Mouse (Mus musculus): ENCODE results near the gene Elmo2.

Gene Elmo2

DNA sequence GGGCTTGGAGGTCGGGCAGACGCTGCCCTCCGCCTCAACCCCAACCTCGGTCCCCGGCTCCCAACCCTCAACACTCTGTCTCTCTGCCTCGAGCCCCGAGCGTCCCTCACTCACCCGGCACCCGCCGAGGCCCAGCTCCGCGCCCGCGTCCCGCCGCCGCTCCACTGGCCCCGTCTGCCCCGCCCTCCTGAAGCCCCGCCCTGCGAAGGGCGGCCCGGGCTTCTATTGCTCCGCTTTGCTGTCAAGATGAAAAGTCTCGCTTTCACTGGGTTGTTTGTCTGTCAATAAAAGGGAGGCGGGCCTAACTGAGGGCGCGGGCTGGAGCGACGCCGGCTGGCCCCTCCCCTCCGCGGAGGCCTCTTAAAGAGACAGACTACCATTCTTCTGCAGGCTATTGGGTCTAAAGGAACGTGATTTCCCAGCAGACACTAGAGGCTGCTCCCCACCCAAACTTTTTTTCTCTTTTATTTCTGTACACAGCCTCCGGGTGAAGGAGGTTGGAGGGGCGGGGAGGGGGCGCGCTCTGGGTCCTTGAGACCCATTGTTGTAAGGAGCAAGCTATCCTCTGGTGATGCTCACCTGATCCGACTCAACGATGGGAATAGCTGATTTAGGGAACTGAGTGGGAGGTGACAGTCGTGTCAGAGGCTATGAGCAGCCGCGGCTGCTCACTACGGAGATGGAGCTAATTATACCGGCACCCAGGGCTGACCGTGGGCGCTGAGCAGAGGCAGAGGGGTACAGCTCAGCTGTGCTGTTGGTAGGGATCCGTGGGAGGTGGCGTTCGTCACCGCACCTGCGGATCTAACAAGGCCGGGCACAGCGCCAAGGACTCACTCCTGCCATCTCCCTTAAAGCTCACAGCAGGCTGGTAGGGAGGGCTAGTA is at the start of gene Elmo2:
Gene Elmo2 (minus strand): TSS at position 176 of the 887 bp plus-strand sequence.
- DNase-seq (ENCODE audit: extremely low read depth, low read depth, low spot score) = peak; percentile 51

DNA sequence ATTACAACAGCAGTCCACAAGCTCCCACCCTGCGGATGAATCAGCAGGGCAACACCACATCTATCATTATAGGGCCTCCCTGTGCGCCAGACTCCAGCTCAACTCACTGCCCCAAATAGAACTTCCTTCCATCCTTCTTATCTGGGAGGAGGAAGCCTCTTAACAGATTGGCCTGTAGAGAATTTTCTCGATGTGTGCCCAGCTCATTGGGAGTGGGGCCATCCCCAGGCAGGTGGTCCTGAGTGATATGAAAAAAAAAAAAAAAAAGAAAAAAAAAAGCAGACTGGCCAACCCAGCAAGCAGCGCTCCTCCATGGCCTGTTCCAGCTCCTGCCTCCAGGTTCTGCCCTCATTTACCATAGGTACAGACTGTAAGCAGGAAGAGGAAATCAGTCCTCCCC is 49.7 kb upstream of the Elmo2 start:
- no peak for DNase-seq (ENCODE audit: extremely low read depth, low read depth, low spot score)

DNA sequence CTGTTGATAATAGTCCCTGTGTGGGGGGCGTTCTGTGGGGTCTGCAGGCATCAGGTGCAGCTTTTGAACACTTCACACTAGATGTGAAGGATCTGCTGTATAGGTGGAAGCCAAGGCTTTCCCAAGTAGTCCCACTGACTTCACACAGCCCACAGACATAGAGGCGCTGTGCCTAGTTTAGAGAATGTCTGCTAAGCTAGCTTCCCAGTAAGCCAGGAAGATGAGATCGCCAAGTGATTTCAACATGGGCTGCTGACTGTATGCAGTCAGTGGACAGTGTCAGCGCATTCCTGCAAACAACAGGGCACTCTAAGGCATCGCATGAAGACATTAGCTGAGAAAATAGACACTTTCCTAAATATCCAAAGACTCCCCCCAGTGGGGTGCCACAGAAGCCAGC is 49.2 kb upstream of the Elmo2 start:
- no peak for DNase-seq (ENCODE audit: extremely low read depth, low read depth, low spot score)

DNA sequence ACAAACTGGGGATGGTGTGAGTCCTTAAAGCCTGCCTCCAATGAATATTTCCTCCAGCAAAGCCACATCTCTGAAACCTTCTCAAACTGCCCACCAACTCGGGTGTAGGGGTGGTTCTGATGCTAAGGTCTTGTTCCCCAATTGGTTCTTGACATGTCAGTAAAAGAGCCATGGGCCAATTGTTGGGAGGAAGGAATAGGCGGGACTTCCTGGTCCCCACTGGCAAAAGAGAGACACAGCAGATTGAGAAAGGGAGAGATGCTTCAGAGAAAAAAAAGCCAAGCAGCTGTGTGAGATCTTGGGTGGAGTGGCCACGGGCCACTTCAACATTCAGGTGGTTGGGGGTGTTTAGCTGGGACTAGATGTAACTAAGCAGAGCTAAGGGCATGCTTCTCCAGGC is 44.8 kb upstream of the Elmo2 start:
- no peak for DNase-seq (ENCODE audit: extremely low read depth, low read depth, low spot score)

DNA sequence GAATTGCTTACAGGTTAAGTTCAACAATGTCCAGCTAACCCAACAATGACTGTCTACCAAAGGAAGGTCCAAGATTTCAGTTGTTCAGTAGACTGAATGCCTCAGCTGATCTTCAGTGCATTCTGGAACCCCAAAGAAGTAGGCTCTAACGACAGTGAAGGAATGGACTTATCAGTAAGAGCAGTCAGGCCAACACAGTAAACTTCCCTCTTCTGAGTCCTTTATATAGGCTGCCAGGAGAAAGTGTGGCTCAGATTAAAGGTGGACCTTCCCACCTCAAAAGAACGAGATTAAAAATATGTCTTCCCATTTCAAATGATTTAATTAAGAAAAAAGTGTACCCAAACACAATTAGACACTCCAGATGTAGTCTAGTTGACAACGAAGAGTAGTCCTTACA is 44.1 kb upstream of the Elmo2 start:
- no peak for DNase-seq (ENCODE audit: extremely low read depth, low read depth, low spot score)

DNA sequence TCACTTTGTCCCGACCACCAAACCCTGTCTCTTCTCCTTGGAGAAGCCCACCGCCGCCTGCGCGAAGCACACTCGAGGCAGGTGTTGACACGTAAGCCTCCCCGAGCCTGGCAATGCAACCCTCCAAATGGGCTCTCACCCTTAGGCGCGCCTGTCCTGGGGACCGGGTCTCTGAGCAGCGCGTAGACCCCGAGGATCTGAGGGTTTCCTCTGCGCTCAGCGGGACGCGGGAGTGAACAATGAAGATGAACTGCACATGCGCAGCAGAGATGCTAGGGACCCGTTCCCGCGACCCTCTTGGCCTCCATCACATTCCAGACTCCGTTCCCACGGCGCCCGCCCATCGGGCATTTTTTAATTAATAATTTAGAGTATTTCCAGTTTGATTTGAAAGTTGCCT is 42.2 kb upstream of the Elmo2 start, which contains the start of gene Zfp663:
Gene Zfp663 (minus strand): TSS at position 234 of the 400 bp plus-strand sequence.
- no peak for DNase-seq (ENCODE audit: extremely low read depth, low read depth, low spot score)

DNA sequence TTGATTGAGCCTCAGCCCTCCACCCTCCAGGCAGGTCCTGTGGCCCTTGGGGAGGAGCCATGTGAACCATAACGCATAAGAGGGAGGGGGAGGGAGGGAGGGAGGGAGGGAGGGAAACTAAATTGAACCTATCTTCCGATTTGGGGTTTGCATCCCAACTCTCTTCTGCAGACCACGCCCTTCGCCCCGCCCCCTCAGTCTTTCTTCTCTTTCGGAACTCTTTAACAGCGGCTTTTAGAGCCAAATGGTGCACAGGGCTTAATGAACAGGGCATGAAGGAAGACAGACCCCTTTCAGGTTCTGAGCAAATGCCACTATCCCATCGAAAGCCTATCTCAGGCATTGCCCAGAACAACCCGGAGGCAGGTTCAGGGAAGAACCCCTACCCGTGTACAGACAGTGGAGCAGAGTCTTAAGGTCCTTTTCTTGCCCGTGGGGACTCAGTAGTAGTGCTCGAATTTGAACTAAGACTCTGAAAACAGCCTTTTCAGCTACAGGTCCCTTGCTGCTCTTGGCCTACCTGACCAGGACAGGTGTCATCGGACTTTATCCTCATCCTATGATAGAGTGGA is 41.7 kb upstream of the Elmo2 start:
- no peak for DNase-seq (ENCODE audit: extremely low read depth, low read depth, low spot score)

DNA sequence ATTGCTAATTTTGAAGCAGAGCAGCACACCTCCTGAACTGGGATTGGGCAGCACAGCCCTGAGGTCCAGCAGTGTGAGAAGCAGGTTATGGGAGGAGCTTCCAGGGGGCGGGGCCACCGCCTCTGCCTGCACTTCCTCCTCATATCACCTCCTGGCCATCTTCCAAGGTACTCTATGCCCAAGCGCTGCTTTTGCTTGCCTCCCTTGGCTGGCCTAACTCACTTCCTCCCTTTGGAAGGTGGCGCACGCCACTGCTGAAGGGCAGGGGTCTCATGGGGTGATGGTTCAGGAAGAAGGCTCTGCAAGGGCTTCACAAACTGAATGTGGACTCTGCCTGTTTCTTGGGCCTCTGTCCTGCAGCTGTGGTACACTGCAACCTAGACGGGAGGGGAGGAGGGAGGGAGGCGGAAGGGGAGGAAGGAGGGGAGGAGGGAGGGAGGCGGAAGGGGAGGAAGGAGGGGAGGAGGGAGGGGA is 40.8 kb upstream of the Elmo2 start:
- DNase-seq (ENCODE audit: extremely low read depth, low read depth, low spot score) = peak; percentile 16

DNA sequence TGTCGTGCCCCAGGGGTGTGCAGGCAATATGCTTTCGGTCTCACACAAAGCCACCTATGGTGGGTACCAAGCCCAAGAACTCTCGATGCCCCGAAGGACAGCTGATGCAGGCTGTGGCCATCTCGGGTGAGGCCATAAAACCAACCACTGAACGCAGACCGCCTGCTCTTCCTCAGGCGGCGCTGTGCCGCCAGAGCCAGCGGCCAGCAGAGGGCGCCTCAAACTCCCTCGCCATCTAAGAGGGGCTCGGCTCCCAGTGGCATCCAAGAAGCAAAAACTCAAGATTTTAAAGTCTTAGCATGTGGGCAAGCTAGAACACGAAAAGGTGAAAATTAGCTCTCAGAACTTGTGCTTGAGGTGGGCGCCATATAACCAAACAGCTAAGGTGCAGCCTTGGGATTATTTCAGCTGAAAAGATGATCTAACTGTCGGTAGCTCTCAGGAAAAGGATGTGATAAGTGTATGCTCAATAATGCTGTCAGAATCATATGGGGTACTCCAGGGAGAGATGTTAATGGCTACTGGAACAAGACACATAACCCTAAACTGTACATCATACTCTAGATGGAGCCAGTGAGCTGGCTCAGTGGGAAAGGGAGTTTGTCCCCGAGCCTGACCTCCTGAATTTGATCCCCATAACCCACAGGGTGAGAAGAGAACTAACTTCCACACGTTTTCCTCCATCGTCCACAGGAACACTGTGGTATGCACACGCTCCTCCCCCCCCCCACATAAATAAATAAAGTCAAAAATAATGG is 38.2 kb upstream of the Elmo2 start:
- DNase-seq (ENCODE audit: extremely low read depth, low read depth, low spot score) = no peak

DNA sequence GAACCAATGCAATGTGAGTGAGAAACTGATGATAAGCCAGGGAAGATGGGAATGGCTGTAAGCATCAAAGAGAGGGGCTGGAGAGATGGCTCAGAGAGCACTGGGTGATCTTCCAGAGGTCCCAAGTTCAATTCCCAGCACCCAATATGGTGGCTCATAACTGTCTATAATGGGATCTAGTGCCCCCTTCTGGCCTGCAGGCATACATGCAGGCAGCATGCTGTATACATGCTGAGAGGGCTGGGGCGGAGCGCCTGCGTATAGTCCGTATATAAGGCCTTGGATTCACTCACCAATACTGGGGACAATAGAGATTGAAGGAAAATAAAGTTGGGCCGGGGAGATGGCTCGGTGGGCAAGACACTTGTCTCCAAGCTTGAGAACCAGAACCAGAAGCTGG is 37.0 kb upstream of the Elmo2 start:
- no peak for DNase-seq (ENCODE audit: extremely low read depth, low read depth, low spot score)

DNA sequence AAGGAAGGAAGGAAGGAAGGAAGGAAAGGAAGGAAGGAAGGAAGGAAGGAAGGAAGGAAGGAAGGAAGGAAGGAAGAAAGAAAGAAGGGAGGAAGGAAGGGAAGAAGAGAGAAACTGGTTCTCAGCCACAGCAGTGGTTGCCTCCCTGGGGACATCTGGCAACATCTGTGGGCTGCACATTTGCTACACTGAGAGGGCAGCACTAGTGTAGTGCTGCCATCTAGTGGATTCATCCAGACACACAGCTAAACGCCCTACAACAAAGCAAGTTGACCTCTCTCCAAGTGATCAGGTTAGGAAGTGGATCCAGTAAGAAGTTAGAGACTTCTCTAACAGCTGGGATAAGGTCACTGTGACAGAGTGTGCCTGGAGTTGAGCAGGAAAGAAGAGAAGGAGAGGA is 34.6 kb upstream of the Elmo2 start:
- no peak for DNase-seq (ENCODE audit: extremely low read depth, low read depth, low spot score)

DNA sequence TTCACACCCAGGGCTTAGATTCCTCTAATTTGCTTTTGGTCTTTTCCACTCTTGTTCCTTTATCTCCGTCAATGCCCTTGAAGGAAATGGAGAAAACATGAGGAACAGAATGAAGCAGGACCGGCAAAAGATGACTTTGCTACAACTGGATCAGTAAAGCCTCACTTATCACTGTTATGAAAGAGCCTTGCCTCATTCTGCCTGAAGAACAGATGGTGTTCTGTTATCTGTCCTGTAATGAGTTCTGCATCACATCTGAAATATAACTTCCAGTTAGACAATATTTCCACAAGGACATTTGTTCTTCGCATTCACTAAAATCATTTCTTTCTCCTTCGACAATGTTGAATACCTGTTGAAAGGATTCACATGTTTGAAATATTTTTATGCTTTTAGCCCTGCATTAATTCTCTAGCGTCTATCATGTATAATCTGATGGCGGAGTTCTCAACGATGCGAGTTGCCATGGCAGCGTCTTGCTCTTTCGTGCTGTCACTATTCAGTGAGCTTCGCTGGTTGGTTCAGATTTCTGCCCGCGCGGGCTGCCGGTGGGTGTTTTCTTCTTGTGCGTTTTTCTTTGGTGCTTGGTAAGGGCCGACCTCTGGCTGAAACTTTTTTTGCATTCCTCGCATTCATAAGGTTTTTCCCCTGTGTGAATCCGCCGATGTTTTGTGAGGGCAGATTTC is 25.7 kb upstream of the Elmo2 start:
- DNase-seq (ENCODE audit: extremely low read depth, low read depth, low spot score) = no peak

DNA sequence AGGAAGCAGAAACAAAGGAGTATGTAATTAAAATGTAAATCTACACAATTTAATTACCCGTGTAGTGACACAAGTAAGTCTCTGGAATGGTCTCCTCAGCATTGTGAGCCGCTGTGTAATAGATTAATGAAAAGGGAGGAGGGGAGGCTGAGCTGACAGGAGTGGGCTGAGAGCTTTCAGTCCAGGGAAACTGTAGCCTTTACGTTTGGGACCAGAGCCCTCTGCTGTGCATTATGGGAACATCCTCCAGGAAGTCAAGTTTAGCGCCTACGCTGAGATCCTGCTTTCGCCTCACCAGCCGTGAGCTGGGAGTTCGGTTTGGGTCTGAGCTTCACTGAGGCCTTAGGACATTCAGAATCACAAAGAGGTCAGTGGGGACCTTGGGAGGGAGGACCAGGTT is 23.2 kb upstream of the Elmo2 start:
- DNase-seq (ENCODE audit: extremely low read depth, low read depth, low spot score) = no peak

DNA sequence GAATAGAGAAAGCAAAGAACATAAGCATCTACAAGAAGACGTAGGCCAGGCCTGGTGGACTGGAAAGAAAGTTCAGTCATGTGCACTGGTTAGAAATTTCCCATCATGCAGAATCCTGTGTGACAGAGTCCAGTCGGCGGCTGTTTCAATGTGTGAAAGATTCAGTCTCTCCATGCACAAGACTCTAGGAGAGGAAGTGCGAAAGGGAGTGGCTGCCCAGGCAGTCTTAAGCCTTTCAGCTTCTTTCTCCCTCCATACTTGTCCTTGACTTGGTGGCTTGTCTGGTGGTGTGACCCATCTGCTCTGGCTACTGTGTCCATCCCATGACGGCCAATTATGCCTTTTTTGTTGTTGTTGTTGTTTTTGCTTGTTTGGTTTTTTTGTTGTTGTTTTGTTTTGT is 19.9 kb upstream of the Elmo2 start:
- DNase-seq (ENCODE audit: extremely low read depth, low read depth, low spot score) = no peak

DNA sequence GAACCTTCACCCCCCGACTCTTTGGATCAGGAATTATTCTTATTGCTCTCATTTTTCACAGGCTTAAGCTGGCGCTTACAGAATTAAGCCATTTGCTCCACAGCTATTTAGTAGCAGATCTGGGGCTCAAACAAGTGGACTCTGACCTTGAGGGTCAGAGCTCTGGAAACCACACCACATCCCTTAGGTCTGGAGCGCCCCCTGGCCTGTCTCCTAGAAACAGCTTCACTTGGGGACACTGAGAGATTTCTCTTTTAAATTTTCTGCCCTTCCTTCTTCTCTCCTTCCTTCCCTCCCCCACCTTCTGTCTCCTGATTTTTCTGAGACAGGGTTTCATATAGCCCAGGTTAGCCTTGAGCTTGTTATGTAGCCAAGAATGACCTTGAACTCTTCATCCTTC is 10.9 kb upstream of the Elmo2 start:
- no peak for DNase-seq (ENCODE audit: extremely low read depth, low read depth, low spot score)

DNA sequence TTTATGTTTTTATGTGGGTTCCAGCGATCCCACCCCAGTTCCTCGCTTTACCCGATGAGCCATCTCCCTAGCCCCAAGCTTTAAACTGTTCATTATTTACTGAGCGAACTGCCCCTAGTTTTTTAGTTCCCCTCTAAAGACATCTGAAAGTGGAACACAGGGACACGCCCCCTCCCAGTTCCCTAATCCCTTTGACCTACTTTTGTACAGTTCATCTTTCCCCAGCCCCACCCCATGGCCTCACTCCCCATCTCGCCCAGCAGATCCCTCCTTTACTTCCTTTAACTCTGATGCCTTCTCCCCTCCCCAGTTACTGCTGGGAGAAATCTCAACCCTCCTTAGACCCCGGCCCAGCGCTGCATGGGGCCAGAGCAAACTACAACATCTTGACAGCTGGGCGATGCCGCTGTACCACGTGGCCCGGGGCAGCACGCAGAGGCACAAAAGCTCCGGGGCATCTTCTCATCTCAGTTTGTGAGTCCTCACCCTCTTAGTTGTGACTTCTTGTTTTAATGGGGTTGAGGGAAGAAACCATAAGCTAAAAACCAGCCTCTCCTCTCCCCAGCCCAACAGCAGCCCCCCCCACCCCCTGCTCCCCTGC is 6.4 kb upstream of the Elmo2 start:
- DNase-seq (ENCODE audit: extremely low read depth, low read depth, low spot score) = no peak

DNA sequence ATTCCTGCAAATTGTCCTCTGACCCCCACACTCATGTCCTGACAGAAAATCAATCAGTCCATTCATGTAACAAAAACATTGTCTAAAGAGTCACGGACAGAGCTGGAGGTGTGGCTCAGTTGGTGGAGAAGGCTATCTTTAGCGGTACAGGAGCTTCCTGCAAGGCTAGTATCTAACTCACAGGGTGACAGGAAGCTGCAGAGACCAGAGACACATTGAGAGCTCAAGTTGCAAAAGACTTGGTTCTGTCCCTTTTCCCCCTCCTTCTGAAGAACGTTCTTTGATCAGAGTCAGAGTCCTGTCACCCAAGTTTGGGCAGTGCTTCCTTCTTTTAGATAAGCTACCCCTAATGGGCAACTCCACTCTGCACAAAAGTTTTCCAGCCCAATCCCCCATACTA is 3.4 kb upstream of the Elmo2 start:
- DNase-seq (ENCODE audit: extremely low read depth, low read depth, low spot score) = no peak

DNA sequence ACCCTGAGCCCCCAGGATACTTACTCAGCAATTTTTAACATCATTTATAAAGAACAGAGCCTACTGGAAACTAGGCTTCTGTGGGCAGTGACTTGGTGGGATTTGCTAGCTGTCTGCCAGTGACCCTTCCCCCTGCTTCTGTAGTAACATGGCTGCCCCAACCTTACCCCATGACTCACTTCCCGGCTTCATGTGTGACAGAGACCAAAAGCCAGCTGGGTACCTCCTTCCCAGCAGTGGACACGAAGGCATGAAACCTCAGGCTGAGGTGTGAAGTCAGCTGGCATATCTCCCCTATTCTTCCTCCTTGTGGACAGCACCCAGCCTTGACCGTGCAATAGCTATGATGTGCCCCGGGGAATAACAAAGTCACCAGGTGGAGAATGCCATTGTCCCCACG is 2.5 kb upstream of the Elmo2 start:
- DNase-seq (ENCODE audit: extremely low read depth, low read depth, low spot score) = no peak

DNA sequence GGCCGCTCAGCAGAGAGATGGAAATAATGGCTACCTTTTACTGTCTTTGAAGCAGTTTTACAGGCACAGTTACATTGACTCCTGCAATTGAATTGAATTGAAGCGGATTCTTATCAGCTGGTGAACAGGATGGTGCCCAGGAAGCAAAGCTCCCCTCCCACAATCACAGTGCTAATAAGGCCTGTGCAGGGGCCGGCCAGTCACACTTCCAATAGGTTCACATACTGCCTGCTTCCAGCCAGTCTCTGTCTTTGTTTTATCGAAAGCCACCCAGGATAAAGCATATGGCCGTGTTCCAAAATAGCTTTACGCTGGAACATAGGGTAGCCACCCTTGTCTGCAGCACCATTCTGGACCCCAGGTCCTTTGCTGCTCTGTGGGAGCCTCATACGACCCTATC is 1.1 kb upstream of the Elmo2 start:
- no peak for DNase-seq (ENCODE audit: extremely low read depth, low read depth, low spot score)

DNA sequence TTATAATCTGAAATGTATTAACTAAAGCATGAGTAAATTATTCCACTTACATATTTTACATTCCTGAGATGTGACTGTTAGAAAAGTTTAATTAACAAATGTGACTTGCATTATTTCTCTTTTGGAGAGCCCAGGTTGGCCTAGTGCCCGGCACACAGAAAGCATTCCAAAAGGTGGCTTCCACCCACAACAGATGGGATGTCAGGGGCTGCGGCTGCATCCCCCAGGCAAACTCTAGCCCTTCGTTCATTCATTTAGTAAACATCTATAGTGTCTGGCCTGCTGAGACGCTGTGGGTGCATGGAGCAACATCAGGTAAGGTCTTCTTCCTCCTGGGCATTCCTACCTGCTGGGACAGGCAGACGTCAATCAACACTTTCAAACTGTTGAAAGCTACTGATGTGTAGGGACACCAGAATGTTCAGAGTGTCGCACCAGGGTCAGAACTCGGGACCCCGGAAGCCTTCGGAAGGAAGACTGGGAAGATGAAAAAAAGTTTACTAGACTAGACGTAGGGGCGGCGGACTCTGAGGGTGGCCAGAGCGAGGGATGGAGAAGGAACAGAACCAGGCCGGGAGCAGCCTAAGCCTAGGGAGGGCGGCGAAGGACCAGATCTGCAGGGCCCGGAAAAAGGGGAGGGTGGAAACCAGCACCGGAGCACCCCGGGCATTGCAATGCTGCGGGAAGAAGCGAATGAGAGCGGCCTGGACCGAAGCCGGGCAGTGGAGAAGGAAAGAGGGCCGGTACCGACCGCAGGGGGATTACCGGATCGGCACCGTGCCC is 567 bp downstream of the Elmo2 start:
- DNase-seq (ENCODE audit: extremely low read depth, low read depth, low spot score) = no peak

Measured in fat pad, adult 2 months (tissue).